Mouse (Mus musculus): ENCODE results near the gene Larp4.
"Not testable (repeated sequence)": the region's sequence is repeated elsewhere in the genome, so short reads cannot be mapped to it uniquely, and the experiment has no call there.

Larp4 gene

GRCm38 (mm10) chr15:99969765-99970164, at the start of gene Larp4:
Gene Larp4, plus strand, starts transcription at chr15:99970065.
- not testable (repeated sequence) for DNase-seq (ENCODE audit: low spot score in 2 of 2)

- no peak for DNase-seq (ENCODE audit: low spot score in 2 of 2)
Measured at GRCm38 (mm10) chr15:99931231-99931630, 38.6 kb upstream of the Larp4 start.

- no peak for DNase-seq (ENCODE audit: low spot score in 2 of 2)
Measured at GRCm38 (mm10) chr15:99934501-99934900, 35.4 kb upstream of the Larp4 start.

GRCm38 (mm10) chr15:99936659-99937058, 33.2 kb upstream of the Larp4 start:
- DNase-seq (ENCODE audit: low spot score in 2 of 2): no peak

- DNase-seq (ENCODE audit: low spot score in 2 of 2): no peak
Measured at GRCm38 (mm10) chr15:99937841-99938240, 32.0 kb upstream of the Larp4 start.

- no peak for DNase-seq (ENCODE audit: low spot score in 2 of 2)
Measured at GRCm38 (mm10) chr15:99940426-99940825, 29.4 kb upstream of the Larp4 start.

GRCm38 (mm10) chr15:99940970-99941630, 28.8 kb upstream of the Larp4 start:
- no peak for DNase-seq (ENCODE audit: low spot score in 2 of 2)

GRCm38 (mm10) chr15:99955324-99955723, 14.5 kb upstream of the Larp4 start:
- DNase-seq (ENCODE audit: low spot score in 2 of 2): no peak

GRCm38 (mm10) chr15:99965103-99965775, 4.6 kb upstream of the Larp4 start:
- no peak for DNase-seq (ENCODE audit: low spot score in 2 of 2)

- no peak for DNase-seq (ENCODE audit: low spot score in 2 of 2)
Measured at GRCm38 (mm10) chr15:99966961-99967360, 2.9 kb upstream of the Larp4 start, which contains the start of gene Fam186a. Gene Fam186a, minus strand, starts transcription at chr15:99967061.

- DNase-seq (ENCODE audit: low spot score in 2 of 2): no peak
Measured at GRCm38 (mm10) chr15:99970606-99971005, 741 bp downstream of the Larp4 start.

GRCm38 (mm10) chr15:99972361-99972988, 2.6 kb downstream of the Larp4 start:
- DNase-seq (ENCODE audit: low spot score in 2 of 2): peak; percentile 94 to 97

GRCm38 (mm10) chr15:99972989-99973911, 3.4 kb downstream of the Larp4 start:
- peak; percentile 13 to 21 for DNase-seq (ENCODE audit: low spot score in 2 of 2)

GRCm38 (mm10) chr15:99974476-99975220, 4.8 kb downstream of the Larp4 start:
- DNase-seq (ENCODE audit: low spot score in 2 of 2): no peak

- DNase-seq (ENCODE audit: low spot score in 2 of 2): not testable (repeated sequence)
Measured at GRCm38 (mm10) chr15:99976121-99976520, 6.3 kb downstream of the Larp4 start.

- no peak for DNase-seq (ENCODE audit: low spot score in 2 of 2)
Measured at GRCm38 (mm10) chr15:99979266-99979665, 9.4 kb downstream of the Larp4 start.

GRCm38 (mm10) chr15:99979715-99980114, 9.8 kb downstream of the Larp4 start:
- DNase-seq (ENCODE audit: low spot score in 2 of 2): no peak

GRCm38 (mm10) chr15:99993100-99993499, 23.2 kb downstream of the Larp4 start:
- no peak for DNase-seq (ENCODE audit: low spot score in 2 of 2)

- no peak for DNase-seq (ENCODE audit: low spot score in 2 of 2)
Measured at GRCm38 (mm10) chr15:99997114-99997804, 27.4 kb downstream of the Larp4 start.

GRCm38 (mm10) chr15:99999390-99999789, 29.5 kb downstream of the Larp4 start:
- DNase-seq (ENCODE audit: low spot score in 2 of 2): no peak

All from right cerebral cortex, adult 2 months (tissue).